Mouse (Mus musculus) neural tube, embryonic 15.5 days (tissue): ENCODE data around the gene Elovl5. TPM values are rescaled to one million over a fixed set of nuclear protein-coding genes. Genes with fewer than 3 reads are reported as not detected.

Source experiments
- ATAC-seq: fragments of 200-750 bp; cut with Nextera tagmentation; 2 replicates; pipeline ENCODE4 v1.8.0; 2017; ENCODE audit warnings: mild to moderate bottlenecking, moderate TSS enrichment, moderate library complexity; ENCODE audit not compliant: low FRiP score
- H3K27ac ChIP-seq: fragments of 300-500 bp; sonication (generic); replicated peaks from 2 replicates; pipeline ENCODE4 v1.5.1; 2015; ENCODE audit warnings: mild to moderate bottlenecking, inconsistent platforms
- H3K27me3 ChIP-seq: fragments of 300-500 bp; sonication (generic); replicated peaks from 2 replicates; pipeline ENCODE4 v1.6.1; 2015; ENCODE audit warnings: inconsistent platforms
- H3K36me3 ChIP-seq: fragments of 300-500 bp; sonication (generic); 2 replicates; pipeline ENCODE4 v1.6.1; 2015; ENCODE audit warnings: inconsistent platforms
- H3K4me1 ChIP-seq: fragments of 300-500 bp; sonication (generic); 2 replicates; pipeline ENCODE4 v1.6.1; 2015; ENCODE audit warnings: inconsistent platforms
- H3K4me2 ChIP-seq: fragments of 300-500 bp; sonication (generic); 2 replicates; pipeline ENCODE4 v1.6.1; 2015; ENCODE audit warnings: inconsistent platforms, mild to moderate bottlenecking, moderate library complexity
- H3K4me3 ChIP-seq: fragments of 300-500 bp; sonication (generic); replicated peaks from 2 replicates; pipeline ENCODE4 v1.5.1; 2015; ENCODE audit warnings: mild to moderate bottlenecking, inconsistent platforms
- H3K9ac ChIP-seq: fragments of 300-500 bp; sonication (generic); replicated peaks from 2 replicates; pipeline ENCODE4 v1.6.1; 2015; ENCODE audit warnings: mild to moderate bottlenecking, inconsistent platforms
- H3K9me3 ChIP-seq: fragments of 300-500 bp; sonication (generic); replicated peaks from 2 replicates; pipeline ENCODE4 v1.6.1; 2016; ENCODE audit warnings: inconsistent platforms
- WGBS: fragments of 180-500 bp; shearing (Covaris S2); methylation state at CpG from one replicate; pipeline ENCODE4 v1.1.7; 2015; ENCODE audit warnings: mixed read lengths; 5-methylcytosine and 5-hydroxymethylcytosine counted together
- polyA plus RNA-seq: library from polyadenylated mRNA; unstranded; fragments of >200 nt; fragmentation: Nextera tagmentation; extraction: Ambion mirVana; gene quantifications from 2 replicates; pipeline ENCODE4 v1.2.1, GENCODE M21; 2015

The Elovl5 gene
- polyA plus RNA-seq, 1 experiment from 2014 or later, result 61.8 TPM

GRCm38 (mm10) chr9:77958327-77958726 is 41.2 kb downstream of the Elovl5 start:
- H3K27ac ChIP-seq, result no peak overlapping the region
- WGBS, result 85% methylated on average over 7 of the region's 7 CpGs
- H3K4me1 ChIP-seq, result peaks cover 2% of the 10 kb centered on the region; the same call in 1 of the 2 replicates
- no peak for ATAC-seq
- H3K4me2 ChIP-seq, result no peak overlapping the region
- H3K4me3 ChIP-seq, result no peak overlapping the region
- no peaks in the 10 kb centered on the region for H3K27me3 ChIP-seq
- peaks cover 17% of the 10 kb centered on the region for H3K36me3 ChIP-seq
- H3K9ac ChIP-seq, result no peak overlapping the region
- H3K9me3 ChIP-seq, result no peaks in the 10 kb centered on the region

- H3K36me3 ChIP-seq, result peaks cover 17% of the 10 kb centered on the region
- no peak overlapping the region for H3K27ac ChIP-seq
- H3K9me3 ChIP-seq, result no peaks in the 10 kb centered on the region
- H3K27me3 ChIP-seq, result no peaks in the 10 kb centered on the region
- WGBS, result 98% methylated on average over 12 of the region's 12 CpGs
- H3K9ac ChIP-seq, result no peak overlapping the region
- no peak overlapping the region for H3K4me3 ChIP-seq
- H3K4me2 ChIP-seq, result no peak overlapping the region
- H3K4me1 ChIP-seq, result peaks cover 6% of the 10 kb centered on the region
- ATAC-seq, result no peak
Measured at GRCm38 (mm10) chr9:77959759-77960158, 42.6 kb downstream of the Elovl5 start.

- Histone ChIP-seq H3K9me3 (no peaks in the 10 kb centered on the region), H3K4me1 (peaks cover 6% of the 10 kb centered on the region), H3K9ac (no peak overlapping the region), H3K4me2 (no peak overlapping the region), H3K27me3 (no peaks in the 10 kb centered on the region), H3K4me3 (no peak overlapping the region), H3K27ac (no peak overlapping the region), H3K36me3 (peaks cover 17% of the 10 kb centered on the region)
- no peak for ATAC-seq
- WGBS, result 89% methylated on average over 6 of the region's 6 CpGs
Measured at GRCm38 (mm10) chr9:77961350-77961749, 44.2 kb downstream of the Elovl5 start.

GRCm38 (mm10) chr9:77964084-77964483 is 46.9 kb downstream of the Elovl5 start:
- no peak for ATAC-seq
- H3K9ac ChIP-seq, result no peak overlapping the region
- H3K4me3 ChIP-seq, result no peak overlapping the region
- no peaks in the 10 kb centered on the region for H3K9me3 ChIP-seq
- peaks cover 14% of the 10 kb centered on the region for H3K36me3 ChIP-seq
- no peak overlapping the region for H3K4me2 ChIP-seq
- no peaks in the 10 kb centered on the region for H3K27me3 ChIP-seq
- WGBS, result 46% methylated on average over 14 of the region's 14 CpGs
- peaks cover 12% of the 10 kb centered on the region for H3K4me1 ChIP-seq
- H3K27ac ChIP-seq, result no peak overlapping the region

GRCm38 (mm10) chr9:77965287-77965686 is 48.1 kb downstream of the Elovl5 start:
- no peak for ATAC-seq
- H3K27me3 ChIP-seq, result no peaks in the 10 kb centered on the region
- H3K27ac ChIP-seq, result no peak overlapping the region
- no peak overlapping the region for H3K9ac ChIP-seq
- no peak overlapping the region for H3K4me2 ChIP-seq
- WGBS, result 82% methylated on average over 5 of the region's 5 CpGs
- no peak overlapping the region for H3K4me3 ChIP-seq
- H3K36me3 ChIP-seq, result peaks cover 13% of the 10 kb centered on the region
- H3K4me1 ChIP-seq, result peaks cover 12% of the 10 kb centered on the region
- no peaks in the 10 kb centered on the region for H3K9me3 ChIP-seq

GRCm38 (mm10) chr9:77965768-77966552 is 48.8 kb downstream of the Elovl5 start:
- Histone ChIP-seq H3K9ac (no peak overlapping the region), H3K4me1 (peaks cover 12% of the 10 kb centered on the region), H3K36me3 (peaks cover 10% of the 10 kb centered on the region), H3K4me3 (no peak overlapping the region), H3K4me2 (no peak overlapping the region), H3K27ac (no peak overlapping the region), H3K27me3 (no peaks in the 10 kb centered on the region), H3K9me3 (no peaks in the 10 kb centered on the region)
- ATAC-seq, result no peak
- WGBS, result 87% methylated on average over 6 of the region's 6 CpGs

GRCm38 (mm10) chr9:77966861-77967260 is 49.7 kb downstream of the Elovl5 start:
- Histone ChIP-seq H3K4me1 (peaks cover 12% of the 10 kb centered on the region), H3K27me3 (no peaks in the 10 kb centered on the region), H3K4me2 (no peak overlapping the region), H3K27ac (no peak overlapping the region), H3K4me3 (no peak overlapping the region), H3K9ac (no peak overlapping the region), H3K36me3 (peaks cover under 1% of the 10 kb centered on the region; the same call in 1 of the 2 replicates), H3K9me3 (no peaks in the 10 kb centered on the region)
- no peak for ATAC-seq
- WGBS, result 96% methylated on average over 7 of the region's 7 CpGs

- Histone ChIP-seq H3K36me3 (no peaks in the 10 kb centered on the region), H3K27ac (no peak overlapping the region), H3K9ac (no peak overlapping the region), H3K4me1 (peaks cover 12% of the 10 kb centered on the region), H3K4me2 (no peak overlapping the region), H3K9me3 (no peaks in the 10 kb centered on the region), H3K27me3 (no peaks in the 10 kb centered on the region), H3K4me3 (no peak overlapping the region)
- WGBS, result 78% methylated on average over 12 of the region's 12 CpGs
- no peak for ATAC-seq
Measured at GRCm38 (mm10) chr9:77967584-77968163, 50.5 kb downstream of the Elovl5 start.

GRCm38 (mm10) chr9:77969192-77969953 is 52.2 kb downstream of the Elovl5 start:
- WGBS, result 91% methylated on average over 6 of the region's 6 CpGs
- no peak for ATAC-seq
- no peak overlapping the region for H3K9ac ChIP-seq
- H3K27me3 ChIP-seq, result no peaks in the 10 kb centered on the region
- H3K4me2 ChIP-seq, result no peak overlapping the region
- no peak overlapping the region for H3K4me3 ChIP-seq
- H3K9me3 ChIP-seq, result no peaks in the 10 kb centered on the region
- no peak overlapping the region for H3K27ac ChIP-seq
- H3K36me3 ChIP-seq, result no peaks in the 10 kb centered on the region
- peaks cover 5% of the 10 kb centered on the region; the same call in 1 of the 2 replicates for H3K4me1 ChIP-seq

- WGBS, result 93% methylated on average over 7 of the region's 7 CpGs
- Histone ChIP-seq H3K9ac (no peak overlapping the region), H3K4me3 (no peak overlapping the region), H3K4me2 (no peak overlapping the region), H3K27me3 (no peaks in the 10 kb centered on the region), H3K27ac (no peak overlapping the region), H3K36me3 (peaks cover 53% of the 10 kb centered on the region), H3K9me3 (no peaks in the 10 kb centered on the region), H3K4me1 (no peaks in the 10 kb centered on the region)
- ATAC-seq, result no peak
Measured at GRCm38 (mm10) chr9:77979000-77979399, 61.8 kb downstream of the Elovl5 start.

GRCm38 (mm10) chr9:77982616-77983015 is 65.5 kb downstream of the Elovl5 start:
- 93% methylated on average over 16 of the region's 16 CpGs for WGBS
- Histone ChIP-seq H3K9me3 (no peaks in the 10 kb centered on the region), H3K4me3 (no peak overlapping the region), H3K27ac (no peak overlapping the region), H3K9ac (no peak overlapping the region), H3K4me2 (no peak overlapping the region), H3K36me3 (peaks cover 44% of the 10 kb centered on the region), H3K4me1 (no peaks in the 10 kb centered on the region), H3K27me3 (no peaks in the 10 kb centered on the region)
- ATAC-seq, result no peak
